Mouse (Mus musculus): ENCODE data around the gene 9430097D07Rik.

DNA sequence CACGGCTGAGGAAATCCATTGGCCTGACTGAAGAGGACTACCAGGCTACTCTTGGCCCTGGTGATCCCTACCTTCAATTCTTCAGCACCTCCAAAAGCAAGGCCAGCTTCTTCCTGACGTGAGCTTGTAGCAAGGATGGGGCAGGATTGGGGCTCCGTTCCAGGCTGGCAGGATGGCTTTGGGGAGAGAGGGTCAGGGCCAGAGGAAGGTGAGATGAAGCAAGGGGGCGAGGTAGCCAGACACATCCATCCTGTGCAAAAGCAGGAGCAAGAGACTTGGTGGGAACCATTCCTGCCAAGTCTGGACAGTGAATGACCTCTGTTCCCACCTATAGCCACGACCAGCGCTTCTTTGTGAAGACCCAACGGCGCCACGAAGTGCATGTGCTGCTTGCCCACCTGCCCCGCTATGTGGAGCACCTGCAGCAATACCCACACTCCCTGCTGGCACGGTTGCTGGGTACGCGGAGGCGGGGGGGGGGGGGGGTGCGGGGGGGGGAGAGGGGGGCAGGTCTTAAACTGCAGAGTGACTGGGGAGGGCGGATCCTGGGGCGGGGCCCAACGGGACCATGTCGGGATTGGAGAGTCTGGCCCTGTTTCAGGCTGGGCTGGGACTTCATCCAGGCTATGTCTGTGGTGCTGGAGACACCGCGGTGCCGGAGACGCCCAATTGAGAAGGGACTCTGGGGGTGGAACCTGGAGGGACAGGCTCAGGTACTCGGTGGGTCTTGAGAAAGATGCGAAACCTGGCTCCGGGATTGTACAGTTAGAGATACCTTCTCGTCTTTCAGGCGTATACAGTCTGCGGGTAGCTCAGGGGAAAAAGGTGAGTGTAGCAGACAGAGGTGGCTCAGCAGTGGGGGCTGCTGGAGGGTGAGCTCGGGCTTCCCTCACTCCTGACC is 2.9 kb upstream of the 9430097D07Rik start:
- TF ChIP-seq CTCF (IDR thresholded peaks at IDR 0.05; ENCODE audit: extremely low read depth, insufficient read depth, insufficient read length, insufficient replicate concordance) (no peak), POLR2A (IDR thresholded peaks at IDR 0.05; ENCODE audit: low read depth, low read length) (no peak)

Measured in spleen, adult 2 months (tissue).